Mouse (Mus musculus): Measurements from ENCODE around the gene Bcl2a1a.
"Not testable (repeated sequence)": the region's sequence is repeated elsewhere in the genome, so short reads cannot be mapped to it uniquely, and the experiment has no call there.

GRCm38 (mm10) chr9:88969502-88969901 is 12.8 kb downstream of the Bcl2a1a start:
- TF ChIP-seq CTCF, EP300 (IDR thresholded peaks at IDR 0.05; ENCODE audit: low read depth): not testable (repeated sequence)
